Mouse (Mus musculus) cerebellum, adult 2 months (tissue): Measurements from ENCODE around the gene Olfr1348. TPM values are rescaled to one million over a fixed set of nuclear protein-coding genes. Genes with fewer than 3 reads are reported as not detected.
"Not testable (repeated sequence)": the region's sequence is repeated elsewhere in the genome, so short reads cannot be mapped to it uniquely, and the experiment has no call there.

ENCODE experiments used
- DNase-seq, 2 experiments: peaks; one replicate each; pipeline ENCODE4 v3.0.0; 2021
- H3K27ac ChIP-seq: fragments of 200-500 bp; 2 replicates; pipeline ENCODE4 v1.5.1; 2012; ENCODE audit warnings: low read length, control low read depth, inconsistent platforms; ENCODE audit not compliant: insufficient read depth
- H3K27me3 ChIP-seq: fragments of 200-500 bp; 2 replicates; pipeline ENCODE4 v1.6.1; 2012; ENCODE audit warnings: inconsistent platforms, mild to moderate bottlenecking, low read length, moderate library complexity; ENCODE audit not compliant: control insufficient read depth, insufficient read depth
- H3K4me1 ChIP-seq: fragments of 200-500 bp; 2 replicates; pipeline ENCODE4 v1.6.1; 2011; ENCODE audit warnings: low read length; ENCODE audit not compliant: control insufficient read depth, insufficient read depth
- H3K4me3 ChIP-seq: fragments of 200-500 bp; replicated peaks from 2 replicates; pipeline ENCODE3; 2011; ENCODE audit warnings: mild to moderate bottlenecking, low read depth, low read length, control low read depth; ENCODE audit not compliant: insufficient read depth
- CTCF ChIP-seq: fragments of 200-500 bp; IDR thresholded peaks from 2 replicates; pipeline ENCODE4 v1.5.1; 2011; ENCODE audit warnings: low read depth, mild to moderate bottlenecking, control low read depth, low read length, moderate library complexity, borderline replicate concordance; ENCODE audit not compliant: insufficient read depth
- POLR2A ChIP-seq: fragments of 200-500 bp; IDR thresholded peaks from 2 replicates; pipeline ENCODE4 v1.6.1; 2011; ENCODE audit warnings: low read length, control low read depth, borderline replicate concordance; ENCODE audit not compliant: insufficient read depth
- WGBS: fragments of 180-500 bp; shearing (Covaris S2); methylation state at CpG from one replicate; pipeline ENCODE4 v1.1.7; 2018; 5-methylcytosine and 5-hydroxymethylcytosine counted together
- polyA plus RNA-seq: library from polyadenylated mRNA; depleted of rRNA; stranded (reverse); fragments of >200 nt; gene quantifications from 2 replicates; pipeline ENCODE4 v1.2.3, GENCODE M21; 2012; rRNA removed

Olfr1348 gene
- not detected in 2 replicates for polyA plus RNA-seq

DNA sequence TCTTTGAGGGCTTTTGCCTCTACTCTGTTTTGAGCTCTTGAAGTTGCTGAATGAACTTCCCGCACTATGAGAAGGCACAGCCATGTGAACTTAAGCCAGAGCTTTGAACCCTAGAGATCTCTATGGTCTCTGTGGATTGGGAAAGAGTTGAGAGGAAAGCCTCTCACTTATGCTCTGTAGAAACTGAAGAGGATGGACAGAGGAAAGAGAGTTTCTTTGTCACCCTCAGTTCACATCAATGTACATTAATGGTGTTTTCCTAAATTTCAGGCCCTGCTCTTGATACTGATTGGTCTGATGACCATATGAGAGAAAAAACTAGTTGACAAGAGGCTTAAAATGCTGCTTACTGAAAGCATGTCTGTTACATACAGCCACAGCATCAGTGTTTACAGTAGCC lies at the start of gene Olfr1348:
Olfr1348 (minus strand) TSS at position 101 of the 400 bp plus-strand sequence.
- no peaks in the 10 kb centered on the region for H3K27me3 ChIP-seq
- no peak for DNase-seq
- no peaks in the 10 kb centered on the region for H3K4me1 ChIP-seq
- TF ChIP-seq POLR2A, result no peak
- no peak for TF ChIP-seq CTCF
- WGBS, result 89% methylated on average over 1 of the region's 1 CpGs
- no peak within 1 kb of the TSS for H3K4me3 ChIP-seq
- H3K27ac ChIP-seq, result no peak within 1 kb of the TSS

GRCm38 (mm10) chr7:6526141-6526540 lies 17.6 kb upstream of the Olfr1348 start:
- Histone ChIP-seq H3K27ac (no peak overlapping the region), H3K4me1 (no peaks in the 10 kb centered on the region), H3K27me3 (no peaks in the 10 kb centered on the region), H3K4me3 (no peak overlapping the region)
- DNase-seq, result no peak
- no peak for TF ChIP-seq POLR2A
- TF ChIP-seq CTCF, result no peak
- 59% methylated on average over 5 of the region's 5 CpGs for WGBS

DNA sequence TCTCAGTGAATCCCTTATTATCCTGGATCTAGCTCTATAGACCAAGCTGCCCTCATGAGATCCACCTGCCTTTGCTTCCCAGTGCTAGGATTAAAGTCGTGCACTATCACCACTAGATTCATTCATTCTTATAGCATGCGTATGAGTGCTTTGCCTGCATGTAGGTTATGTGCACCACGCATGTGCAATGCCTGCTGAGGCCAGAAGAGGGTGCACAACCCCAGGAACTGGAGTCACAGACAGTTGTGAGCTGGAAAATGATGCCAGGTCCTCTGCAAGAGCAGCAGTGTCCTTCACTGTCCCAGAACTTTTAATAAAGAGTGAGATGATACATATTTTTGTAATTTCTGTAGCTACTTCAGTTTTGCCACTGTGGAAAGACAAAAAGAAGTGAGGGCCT lies 16.5 kb upstream of the Olfr1348 start:
- no peak for DNase-seq
- no peaks in the 10 kb centered on the region for H3K4me1 ChIP-seq
- 63% methylated on average over 3 of the region's 3 CpGs for WGBS
- no peak overlapping the region for H3K4me3 ChIP-seq
- no peak overlapping the region for H3K27ac ChIP-seq
- no peak for TF ChIP-seq CTCF
- no peaks in the 10 kb centered on the region for H3K27me3 ChIP-seq

GRCm38 (mm10) chr7:6522850-6523249 lies 14.3 kb upstream of the Olfr1348 start, which contains the start of gene Olfr1349:
Gene Olfr1349 (minus strand): TSS chr7:6522950.
- no peak for TF ChIP-seq CTCF
- no peak for TF ChIP-seq POLR2A
- no peaks in the 10 kb centered on the region for H3K4me1 ChIP-seq
- WGBS, result 79% methylated on average over 5 of the region's 5 CpGs
- H3K27me3 ChIP-seq, result no peaks in the 10 kb centered on the region
- no peak within 1 kb of the TSS for H3K27ac ChIP-seq
- no peak for DNase-seq
- no peak within 1 kb of the TSS for H3K4me3 ChIP-seq

GRCm38 (mm10) chr7:6521666-6522065 lies 13.1 kb upstream of the Olfr1348 start:
- H3K4me3 ChIP-seq, result no peak overlapping the region
- H3K4me1 ChIP-seq, result no peaks in the 10 kb centered on the region
- no peaks in the 10 kb centered on the region for H3K27me3 ChIP-seq
- no peak for DNase-seq
- 33% methylated on average over 1 of the region's 1 CpGs for WGBS
- no peak overlapping the region for H3K27ac ChIP-seq
- TF ChIP-seq POLR2A, result no peak
- no peak for TF ChIP-seq CTCF

DNA sequence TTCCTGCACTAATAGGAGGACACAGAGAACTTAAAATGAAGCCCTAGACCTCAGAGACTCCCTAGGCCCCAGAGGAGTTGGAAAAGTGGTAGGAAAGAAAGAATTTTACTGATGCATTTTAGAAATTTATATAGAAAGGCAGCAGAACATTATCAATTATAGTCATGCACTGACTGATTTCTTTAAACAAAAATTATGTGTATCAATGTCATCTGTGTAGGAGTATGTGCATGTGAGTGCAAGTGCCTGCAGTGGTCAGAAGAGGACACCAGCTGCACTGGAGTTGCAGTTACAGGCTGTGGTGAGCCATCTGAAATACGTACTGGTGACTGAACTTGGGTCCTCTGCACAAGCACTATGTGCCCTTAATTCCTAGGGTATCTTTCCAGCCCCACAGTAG lies 8.9 kb downstream of the Olfr1348 start, which contains the start of gene Olfr1347:
Olfr1347 (minus strand) TSS at position 101 of the 400 bp plus-strand sequence.
- Histone ChIP-seq H3K4me1 (no peaks in the 10 kb centered on the region), H3K27me3 (no peaks in the 10 kb centered on the region), H3K4me3 (no peak within 1 kb of the TSS), H3K27ac (no peak within 1 kb of the TSS)
- no peak for DNase-seq
- 47% methylated on average over 1 of the region's 1 CpGs for WGBS
- TF ChIP-seq POLR2A, result no peak
- no peak for TF ChIP-seq CTCF

GRCm38 (mm10) chr7:6486841-6487240 lies 21.7 kb downstream of the Olfr1348 start, which contains the start of gene Olfr5:
Gene Olfr5 (minus strand): TSS chr7:6486941.
- TF ChIP-seq POLR2A (no peak), CTCF (no peak)
- Histone ChIP-seq H3K27me3 (no peaks in the 10 kb centered on the region), H3K4me1 (no peaks in the 10 kb centered on the region; the same call in 1 of the 2 replicates), H3K27ac (no peak within 1 kb of the TSS), H3K4me3 (no peak within 1 kb of the TSS)
- DNase-seq, result no peak
- WGBS, result 17% methylated on average over 2 of the region's 2 CpGs

DNA sequence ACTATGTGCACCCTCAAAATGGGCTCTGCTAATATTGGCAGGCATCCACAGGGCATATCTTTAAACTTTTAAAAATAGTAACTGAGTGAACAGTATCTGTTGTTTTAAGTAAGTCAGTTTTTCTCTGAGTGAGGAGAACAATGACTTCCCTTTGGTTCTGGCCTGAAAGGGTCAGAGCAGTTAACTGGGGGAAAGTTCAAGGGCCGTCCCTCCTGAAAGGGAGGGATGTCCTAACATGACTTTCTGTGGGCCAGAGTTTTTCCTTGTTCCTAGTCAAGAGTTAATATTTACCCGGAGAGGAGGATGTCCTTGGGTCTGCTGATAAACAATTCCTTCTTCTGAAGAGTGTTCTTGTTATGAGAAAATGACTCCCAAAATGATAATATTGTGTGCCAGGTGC lies 30.9 kb downstream of the Olfr1348 start:
- WGBS, result 68% methylated on average over 2 of the region's 2 CpGs

More for the DNA sequence above, 30.9 kb downstream of the Olfr1348 start:
- not testable (repeated sequence) for H3K27me3 ChIP-seq, DNase-seq, H3K4me1 ChIP-seq, H3K4me3 ChIP-seq, H3K27ac ChIP-seq
